ENCODE assay signal across 14 mouse cellular contexts in genomic region chr7:99582867-99583266, GRCm38 (mm10). TPM values are rescaled to one million over a fixed set of nuclear protein-coding genes. Genes with fewer than 3 reads are reported as not detected.
DNase-seq lines count a peak whose midpoint lies in the region; ATAC-seq lines count a peak whose summit lies in the region.
"Had no signal": no experiment of that assay in that cellular context is flagged by ENCODE, and none has a peak within 500 bp of the region (broad histone marks: within the 10 kb centered on the region; RNA-seq: fewer than 3 reads in every experiment).

No protein-coding gene starts in this region.

- no peak for DNase-seq in hindbrain, embryonic 11.5 days (ENCODE audit: low spot score)
- DNase-seq in hindbrain, embryonic 14.5 days (ENCODE audit: low spot score), result no peak
- peak; percentile 77 for DNase-seq in lung, postnatal 10 days
- DNase-seq in frontal cortex, postnatal 14 days (ENCODE audit: low spot score in 2 of 2), result no peak
- no peak for DNase-seq in layer of hippocampus, postnatal 36 days
- DNase-seq: cerebellum, postnatal 10 days; heart, adult 11 months; heart, postnatal 14 days had no signal

- H3K27me3 ChIP-seq in hindbrain, embryonic 11.5 days (ENCODE audit: control insufficient read depth, insufficient read depth, low read length), result no peaks in the 10 kb centered on the region
- H3K27me3 ChIP-seq in hindbrain, embryonic 14.5 days (ENCODE audit: control insufficient read depth, insufficient read depth, low read length), result no peaks in the 10 kb centered on the region
- H3K27me3 ChIP-seq in neural tube, embryonic 12.5 days (replicated peaks), result no peaks in the 10 kb centered on the region
- H3K27me3 ChIP-seq in neural tube, embryonic 15.5 days (replicated peaks), result no peaks in the 10 kb centered on the region

- peak; percentile 28; the same call in 1 of the 2 replicates for ATAC-seq in hindbrain, embryonic 11.5 days (ENCODE audit: low FRiP score)
- ATAC-seq in hindbrain, embryonic 14.5 days (ENCODE audit: low FRiP score), result no peak
- ATAC-seq in neural tube, embryonic 12.5 days (ENCODE audit: low FRiP score, low read depth), result peak; percentile 45; the same call in 1 of the 2 replicates
- no peak for ATAC-seq in neural tube, embryonic 15.5 days (ENCODE audit: low FRiP score)
- ATAC-seq in monocyte, adult 5-6 weeks (replicated peaks; ENCODE audit: insufficient number of reproducible peaks, low FRiP score, low TSS enrichment, poor library complexity, severe bottlenecking), result no peak

- H3K4me2 ChIP-seq in hindbrain, embryonic 11.5 days (replicated peaks; ENCODE audit: low read depth, low read length), result no peak overlapping the region
- H3K4me2 ChIP-seq in hindbrain, embryonic 14.5 days (replicated peaks), result no peak overlapping the region
- H3K4me2 ChIP-seq in neural tube, embryonic 12.5 days (replicated peaks), result no peak overlapping the region
- no peak overlapping the region for H3K4me2 ChIP-seq in neural tube, embryonic 15.5 days

- no peaks in the 10 kb centered on the region for H3K9me3 ChIP-seq in hindbrain, embryonic 11.5 days (ENCODE audit: control insufficient read depth, low read length)
- H3K9me3 ChIP-seq in hindbrain, embryonic 14.5 days (ENCODE audit: control insufficient read depth, low read length), result no peaks in the 10 kb centered on the region
- no peaks in the 10 kb centered on the region for H3K9me3 ChIP-seq in neural tube, embryonic 12.5 days
- H3K9me3 ChIP-seq in neural tube, embryonic 15.5 days (replicated peaks), result no peaks in the 10 kb centered on the region

- 32% methylated on average over 4 of the region's 4 CpGs for whole genome bisulfite sequencing in hindbrain, embryonic 11.5 days
- 31% methylated on average over 4 of the region's 4 CpGs for WGBS in hindbrain, embryonic 14.5 days
- WGBS in neural tube, embryonic 12.5 days, result 29% methylated on average over 4 of the region's 4 CpGs
- 30% methylated on average over 4 of the region's 4 CpGs for whole genome bisulfite sequencing in neural tube, embryonic 15.5 days

- no peak overlapping the region for H3K4me3 ChIP-seq in hindbrain, embryonic 11.5 days (ENCODE audit: low read depth, low read length)
- H3K4me3 ChIP-seq in hindbrain, embryonic 14.5 days (replicated peaks; ENCODE audit: low read length), result no peak overlapping the region
- no peak overlapping the region for H3K4me3 ChIP-seq in neural tube, embryonic 12.5 days
- no peak overlapping the region for H3K4me3 ChIP-seq in neural tube, embryonic 15.5 days (replicated peaks)

- H3K9ac ChIP-seq in hindbrain, embryonic 11.5 days (ENCODE audit: low read depth, low read length), result no peak overlapping the region
- no peak overlapping the region for H3K9ac ChIP-seq in hindbrain, embryonic 14.5 days
- no peak overlapping the region for H3K9ac ChIP-seq in neural tube, embryonic 12.5 days
- no peak overlapping the region for H3K9ac ChIP-seq in neural tube, embryonic 15.5 days (replicated peaks)

- no peaks in the 10 kb centered on the region for H3K36me3 ChIP-seq in hindbrain, embryonic 11.5 days (ENCODE audit: control insufficient read depth, insufficient read depth, low read length)
- peaks cover 32% of the 10 kb centered on the region for H3K36me3 ChIP-seq in hindbrain, embryonic 14.5 days (replicated peaks; ENCODE audit: control insufficient read depth, insufficient read depth)
- H3K36me3 ChIP-seq in neural tube, embryonic 12.5 days, result peaks cover 5% of the 10 kb centered on the region; the same call in 1 of the 2 replicates
- H3K36me3 ChIP-seq in neural tube, embryonic 15.5 days, result peaks cover 29% of the 10 kb centered on the region

- H3K27ac ChIP-seq in hindbrain, embryonic 11.5 days (ENCODE audit: low read depth, low read length), result peak overlapping the region; percentile 55; the same call in 1 of the 2 replicates
- no peak overlapping the region for H3K27ac ChIP-seq in hindbrain, embryonic 14.5 days
- H3K27ac ChIP-seq in neural tube, embryonic 12.5 days, result no peak overlapping the region
- no peak overlapping the region for H3K27ac ChIP-seq in neural tube, embryonic 15.5 days (replicated peaks)
- H3K27ac ChIP-seq: kidney, postnatal 0 days had no signal

- H3K4me1 ChIP-seq in hindbrain, embryonic 11.5 days (replicated peaks; ENCODE audit: control insufficient read depth, insufficient read depth, low read length), result peaks cover 10% of the 10 kb centered on the region
- peaks cover 16% of the 10 kb centered on the region for H3K4me1 ChIP-seq in hindbrain, embryonic 14.5 days (replicated peaks; ENCODE audit: control insufficient read depth, insufficient read depth, low read length)
- peaks cover 39% of the 10 kb centered on the region for H3K4me1 ChIP-seq in neural tube, embryonic 12.5 days
- peaks cover 34% of the 10 kb centered on the region for H3K4me1 ChIP-seq in neural tube, embryonic 15.5 days

RNA-seq across cellular contexts. Expression of gene Tpbgl, which starts 44.0 kb away (rescaled TPM):
- 0.63 and 0.73 TPM in 2 replicates for polyA plus RNA-seq in hindbrain, embryonic 11.5 days (2014; fragmentation: Nextera tagmentation; extraction: Ambion mirVana)
- polyA plus RNA-seq in hindbrain, embryonic 14.5 days (2014; fragmentation: Nextera tagmentation; extraction: Ambion mirVana), result 1.7 and 2.5 TPM in 2 replicates
- 2.9 TPM in 2 replicates for polyA plus RNA-seq in neural tube, embryonic 12.5 days (2016; fragmentation: Nextera tagmentation; extraction: Ambion mirVana)
- 2.5 and 3.2 TPM in 2 replicates for polyA plus RNA-seq in neural tube, embryonic 15.5 days (2015; fragmentation: Nextera tagmentation; extraction: Ambion mirVana)
- total RNA-seq in monocyte, adult 5-6 weeks (2017), result 0.68 TPM in 1 of 3 replicates, not detected in the others
- total RNA-seq in layer of hippocampus, postnatal 36 days (2021), result 1 to 10 TPM; 5.3 to 6.0 TPM
- total RNA-seq: MEL had no signal
- polyA plus RNA-seq: C2C12 had no signal

RNA-seq across cellular contexts. Expression of gene Arrb1, which starts 47.6 kb away (rescaled TPM):
- 4.5 and 5.4 TPM in 2 replicates for polyA plus RNA-seq in hindbrain, embryonic 11.5 days (2014; fragmentation: Nextera tagmentation; extraction: Ambion mirVana)
- polyA plus RNA-seq in hindbrain, embryonic 14.5 days (2014; fragmentation: Nextera tagmentation; extraction: Ambion mirVana), result 9.8 and 10.1 TPM in 2 replicates
- polyA plus RNA-seq in neural tube, embryonic 12.5 days (2016; fragmentation: Nextera tagmentation; extraction: Ambion mirVana), result 16.3 and 18.4 TPM in 2 replicates
- polyA plus RNA-seq in neural tube, embryonic 15.5 days (2015; fragmentation: Nextera tagmentation; extraction: Ambion mirVana), result 15.1 and 16.6 TPM in 2 replicates
- total RNA-seq in monocyte, adult 5-6 weeks (2017), result 70.1 to 101 TPM (median 79.0 TPM) in 3 replicates
- 100 to 1,000 TPM; 131 to 145 TPM for total RNA-seq in layer of hippocampus, postnatal 36 days (2021)

Comparison
In these comparisons a context has a peak if more than half of its experiments do, and no peak if none do; other contexts are left out.
1. ATAC-seq: peak in hindbrain, embryonic 11.5 days (single experiment) and neural tube, embryonic 12.5 days (single experiment); none in hindbrain, embryonic 14.5 days (single experiment), neural tube, embryonic 15.5 days (single experiment) and monocyte, adult 5-6 weeks (single experiment).